Comparison of ENCODE assay signal across 10 mouse cellular contexts in genomic region chr8:78510926-78511325, GRCm38 (mm10). TPM values are rescaled to one million over a fixed set of nuclear protein-coding genes. Genes with fewer than 3 reads are reported as not detected.
A peak's percentile ranks its signal among the peaks of the same experiment; 100 is the strongest.
DNase-seq lines count a peak whose midpoint lies in the region; ATAC-seq and TF ChIP-seq lines count a peak whose summit lies in the region.
"Had no signal": no experiment of that assay in that cellular context is flagged by ENCODE, and none has a peak within 500 bp of the region (broad histone marks: within the 10 kb centered on the region; RNA-seq: fewer than 3 reads in every experiment).

No protein-coding gene starts in this region.

- H3K4me3 ChIP-seq in gastrocnemius, adult 2 months = peak overlapping the region; percentile 100; the same call in 1 of the 2 replicates
- H3K4me3 ChIP-seq in liver, embryonic 15.5 days (replicated peaks) = peak overlapping the region; percentile 18; the same call in 1 of the 2 replicates
- H3K4me3 ChIP-seq in ES-E14 (ENCODE audit: insufficient read depth in 1 of 2, low read depth in 1 of 2, low read length in 2 of 2, poor library complexity in 1 of 2, severe bottlenecking in 1 of 2) = peak overlapping the region; percentile 34 to 83; a peak in 2 of 4 replicates
- no peak overlapping the region for H3K4me3 ChIP-seq in intestine, embryonic 16.5 days (ENCODE audit: low read length)

- in situ Hi-C loops in ES-E14 (cut with MboI; ENCODE audit: low sequenced_read_pairs in 2 of 2, unreplicated experiment in 2 of 2) = no loop called here

- no peaks in the 10 kb centered on the region for H3K9me3 ChIP-seq in liver, embryonic 15.5 days (replicated peaks)
- H3K9me3 ChIP-seq in ES-E14 (ENCODE audit: control insufficient read depth, insufficient read depth, low read depth, low read length) = no peaks in the 10 kb centered on the region
- no peaks in the 10 kb centered on the region for H3K9me3 ChIP-seq in intestine, embryonic 16.5 days (ENCODE audit: control insufficient read depth, low read length)
- H3K9me3 ChIP-seq: forebrain, embryonic 15.5 days had no signal

- H3K4me2 ChIP-seq in liver, embryonic 15.5 days = peak overlapping the region; percentile 32; the same call in 1 of the 2 replicates
- 0 out of 2 replicates have a peak overlapping the region, but pooled peaks have one; percentile 7 for H3K4me2 ChIP-seq in intestine, embryonic 16.5 days (ENCODE audit: low read depth, low read length)

- TF ChIP-seq CTCF in gastrocnemius, adult 2 months (IDR thresholded peaks at IDR 0.05) = no peak

- no peak overlapping the region for H3K27ac ChIP-seq in gastrocnemius, adult 2 months
- no peak overlapping the region for H3K27ac ChIP-seq in liver, embryonic 15.5 days (replicated peaks)
- peak overlapping the region; percentile 13; the same call in 1 of the 2 replicates for H3K27ac ChIP-seq in ES-E14 (ENCODE audit: insufficient read depth, low read depth, low read length, poor library complexity, severe bottlenecking)
- H3K27ac ChIP-seq in intestine, embryonic 16.5 days (ENCODE audit: low read length) = no peak overlapping the region
- H3K27ac ChIP-seq: forebrain, embryonic 15.5 days had no signal

- no peak for DNase-seq in gastrocnemius, adult 2 months
- DNase-seq in gastrocnemius, adult 18-20 months (ENCODE audit: low spot score) = no peak
- DNase-seq in liver = no peak
- no peak for DNase-seq in ES-E14 (ENCODE audit: low read depth, low spot score)
- DNase-seq in gastrocnemius, postnatal 14 days = no peak

- no peak overlapping the region for H3K9ac ChIP-seq in liver, embryonic 15.5 days
- peak overlapping the region; percentile 51; the same call in 1 of the 2 replicates for H3K9ac ChIP-seq in ES-E14 (ENCODE audit: insufficient read depth, low read depth, low read length, poor library complexity, severe bottlenecking)
- H3K9ac ChIP-seq in intestine, embryonic 16.5 days (ENCODE audit: low read depth, low read length) = no peak overlapping the region

- WGBS in liver, embryonic 15.5 days (ENCODE audit: insufficient replicate concordance) = 60% methylated on average over 3 of the region's 3 CpGs
- WGBS in intestine, embryonic 16.5 days = 57% methylated on average over 3 of the region's 3 CpGs

- H3K4me1 ChIP-seq in liver, embryonic 15.5 days (replicated peaks) = peaks cover 21% of the 10 kb centered on the region
- H3K4me1 ChIP-seq in ES-E14 (ENCODE audit: control insufficient read depth in 2 of 2, insufficient read depth in 2 of 2, low read length in 2 of 2, poor library complexity in 1 of 2) = peaks cover 12 to 18% of the 10 kb centered on the region in 2 experiments
- no peaks in the 10 kb centered on the region for H3K4me1 ChIP-seq in intestine, embryonic 16.5 days (ENCODE audit: control insufficient read depth, insufficient read depth, low read length)

- H3K36me3 ChIP-seq in liver, embryonic 15.5 days (replicated peaks) = peaks cover 12% of the 10 kb centered on the region
- H3K36me3 ChIP-seq in ES-E14 (ENCODE audit: control insufficient read depth, insufficient read depth, low read length, poor library complexity, severe bottlenecking) = peaks cover 3% of the 10 kb centered on the region; the same call in 1 of the 2 replicates
- peaks cover 4% of the 10 kb centered on the region; the same call in 1 of the 2 replicates for H3K36me3 ChIP-seq in intestine, embryonic 16.5 days (ENCODE audit: control insufficient read depth, insufficient read depth, low read length)

- intact Hi-C loops in gastrocnemius, adult 2 months (cut with DNase I) = loop anchor here (5.0 kb wide), 1 partner anchor 36 kb away; no protein-coding TSS in a partner anchor
- intact Hi-C loops in gastrocnemius, postnatal 14 days (cut with DNase I; ENCODE audit: low total_unique reads) = no loop called here

- H3K27me3 ChIP-seq in liver, embryonic 15.5 days = no peaks in the 10 kb centered on the region
- no peaks in the 10 kb centered on the region for H3K27me3 ChIP-seq in intestine, embryonic 16.5 days (replicated peaks; ENCODE audit: control insufficient read depth, insufficient read depth, low read length)
- H3K27me3 ChIP-seq: forebrain, embryonic 15.5 days had no signal

- ATAC-seq in liver, embryonic 15.5 days (ENCODE audit: insufficient read depth) = no peak
- no peak for ATAC-seq in intestine, embryonic 16.5 days
- ATAC-seq in granulocyte monocyte progenitor cell, adult 5-6 weeks (replicated peaks; ENCODE audit: poor library complexity, severe bottlenecking) = no peak
- ATAC-seq: activated CD4-positive, CD25-positive, alpha-beta regulatory T cell, adult 4 months; forebrain, embryonic 15.5 days had no signal

TF ChIP-seq in ES-E14, 5 proteins besides CTCF, POLR2A, EP300 and RAD21:
- TF ChIP-seq ZC3H11A (IDR thresholded peaks at IDR 0.05; ENCODE audit: borderline replicate concordance, low read depth, low read length) (no peak), ZNF384 (IDR thresholded peaks at IDR 0.05; ENCODE audit: low read depth, low read length) (no peak), CHD2 (IDR thresholded peaks at IDR 0.05; ENCODE audit: low read depth, low read length) (no peak), MAFK (IDR thresholded peaks at IDR 0.05; ENCODE audit: insufficient read depth, low read depth, low read length) (no peak), HCFC1 (IDR thresholded peaks at IDR 0.05; ENCODE audit: borderline replicate concordance, insufficient read depth, low read length) (no peak)

RNA-seq across cellular contexts. Expression of gene Slc10a7, which starts 1.8 kb away (rescaled TPM):
- 1 to 10 TPM; 6.7 to 6.9 TPM for total RNA-seq in gastrocnemius, adult 2 months (2021)
- total RNA-seq in gastrocnemius, adult 18-20 months (2021) = 1 to 10 TPM; 5.2 to 5.8 TPM
- polyA plus RNA-seq in liver, embryonic 15.5 days (2015; fragmentation: Nextera tagmentation; extraction: Ambion mirVana) = 5.9 and 6.9 TPM in 2 replicates
- 30.5 and 39.6 TPM in 2 replicates for total RNA-seq in ES-E14 (2012; rRNA removed)
- polyA plus RNA-seq in intestine, embryonic 16.5 days (2015; fragmentation: Nextera tagmentation; extraction: Ambion mirVana) = 15.5 and 16.0 TPM in 2 replicates
- 24.0 and 27.9 TPM in 2 replicates for total RNA-seq in granulocyte monocyte progenitor cell, adult 5-6 weeks (2014; fragmentation: Nextera tagmentation)
- total RNA-seq in granulocyte monocyte progenitor cell, adult 5-6 weeks (2017) = 21.3 and 25.1 TPM in 2 replicates
- 1 to 10 TPM; 5.3 to 6.3 TPM for total RNA-seq in gastrocnemius, postnatal 14 days (2021)

RNA-seq across cellular contexts. Expression of gene Rbmxl1, which starts 2.2 kb away (rescaled TPM):
- total RNA-seq in gastrocnemius, adult 2 months (2021) = 10 to 100 TPM; 12.3 to 13.1 TPM
- total RNA-seq in gastrocnemius, adult 18-20 months (2021) = 10 to 100 TPM; 11.1 to 12.0 TPM
- polyA plus RNA-seq in liver, embryonic 15.5 days (2015; fragmentation: Nextera tagmentation; extraction: Ambion mirVana) = 78.4 and 83.7 TPM in 2 replicates
- total RNA-seq in ES-E14 (2012; rRNA removed) = 90.3 and 124 TPM in 2 replicates
- 141 and 168 TPM in 2 replicates for polyA plus RNA-seq in intestine, embryonic 16.5 days (2015; fragmentation: Nextera tagmentation; extraction: Ambion mirVana)
- 180 and 196 TPM in 2 replicates for total RNA-seq in granulocyte monocyte progenitor cell, adult 5-6 weeks (2014; fragmentation: Nextera tagmentation)
- 190 and 200 TPM in 2 replicates for total RNA-seq in granulocyte monocyte progenitor cell, adult 5-6 weeks (2017)
- total RNA-seq in gastrocnemius, postnatal 14 days (2021) = 10 to 100 TPM; 13.5 to 16.5 TPM
